Mouse (Mus musculus) thymus, postnatal 4 days (tissue): ENCODE measurements around the gene Nol8.

ENCODE experiments used
- DNase-seq: peaks from one replicate; pipeline ENCODE4 v3.0.0; 2021

Nol8 gene

DNA sequence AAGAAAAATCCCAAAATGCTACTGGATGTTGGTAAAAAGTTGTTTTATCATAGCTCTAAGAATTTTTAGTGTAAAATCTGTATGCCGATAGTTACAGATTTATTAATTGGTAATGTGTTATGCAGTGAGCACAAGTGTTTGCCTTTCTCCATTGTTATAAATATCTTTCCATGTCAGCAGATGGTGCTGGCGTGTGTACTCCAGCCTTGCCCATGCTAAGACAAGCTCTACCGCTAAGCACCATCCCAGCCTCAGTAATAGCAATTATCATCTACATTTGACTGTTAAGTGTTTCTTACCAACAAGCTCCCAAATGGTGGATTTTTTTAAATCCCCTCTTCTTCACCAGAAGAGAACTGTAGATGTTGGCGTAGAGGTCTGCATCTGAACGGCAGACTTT lies 38.2 kb downstream of the Nol8 start:
- no peak for DNase-seq

- DNase-seq, result no peak
Observed at GRCm38 (mm10) chr13:49703216-49703779, 50.4 kb downstream of the Nol8 start.

GRCm38 (mm10) chr13:49706032-49706690 lies 53.3 kb downstream of the Nol8 start:
- no peak for DNase-seq

GRCm38 (mm10) chr13:49708311-49708710 lies 55.4 kb downstream of the Nol8 start:
- DNase-seq, result no peak

- no peak for DNase-seq
Observed at GRCm38 (mm10) chr13:49712047-49712721, 59.3 kb downstream of the Nol8 start.

DNA sequence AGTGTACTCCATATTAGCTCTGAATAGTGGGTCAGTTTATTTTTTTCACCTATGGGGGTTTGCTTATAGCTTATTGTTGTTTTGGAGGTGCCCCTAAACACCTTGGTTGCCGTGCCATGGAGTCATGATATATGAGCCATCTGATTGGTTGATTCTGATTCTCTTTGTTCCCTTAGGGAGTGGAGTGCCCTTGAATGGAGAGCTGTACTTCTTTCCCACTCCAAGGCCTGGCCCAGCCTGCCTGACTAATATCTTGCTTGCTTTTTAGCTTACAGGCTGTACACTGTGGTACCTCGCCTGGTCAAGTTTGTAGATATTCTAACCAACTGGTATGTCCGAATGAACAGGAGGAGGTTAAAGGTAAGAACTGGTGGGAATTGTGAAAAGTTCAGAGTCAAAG lies 66.4 kb downstream of the Nol8 start:
- no peak for DNase-seq
